Mouse (Mus musculus) ovary, postnatal 36 days (tissue): ENCODE measurements at regions not wholly inside any gene's neighbourhood (a gene's known extent, or its start where the extent isn't known, plus 50 kb on each side); places are given as distances from the start of the nearest gene placed in this dataset.
"Not testable (repeated sequence)": the region's sequence is repeated elsewhere in the genome, so short reads cannot be mapped to it uniquely, and the experiment has no call there.

Source experiments
- DNase-seq: peaks from one replicate; pipeline ENCODE4 v3.0.0; 2022; ENCODE audit warnings: low spot score, mixed read lengths

GRCm38 (mm10) chr3:22285904-22286303 lies 209.5 kb downstream of the Tbl1xr1 start:
- DNase-seq, result no peak

DNA sequence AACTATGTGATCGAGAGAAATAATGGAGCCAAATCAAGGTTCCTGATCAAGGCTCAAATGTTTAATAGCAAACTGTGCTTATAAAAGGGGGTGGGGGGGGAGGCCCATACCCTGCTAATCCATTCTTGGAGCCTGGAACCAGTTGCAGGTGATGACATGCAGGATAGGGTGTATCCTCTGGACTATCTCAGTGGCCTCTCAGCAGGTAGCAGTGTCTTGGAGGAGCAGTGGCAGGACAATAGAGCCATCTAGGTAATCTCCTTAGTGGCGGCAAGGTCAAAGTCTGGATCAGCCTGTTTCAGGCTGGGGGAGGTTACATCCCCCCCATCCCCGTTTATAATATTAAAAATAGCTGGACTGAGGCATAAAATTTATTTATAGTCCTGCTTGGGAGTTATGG lies 217.0 kb downstream of the Tbl1xr1 start:
- no peak for DNase-seq

DNA sequence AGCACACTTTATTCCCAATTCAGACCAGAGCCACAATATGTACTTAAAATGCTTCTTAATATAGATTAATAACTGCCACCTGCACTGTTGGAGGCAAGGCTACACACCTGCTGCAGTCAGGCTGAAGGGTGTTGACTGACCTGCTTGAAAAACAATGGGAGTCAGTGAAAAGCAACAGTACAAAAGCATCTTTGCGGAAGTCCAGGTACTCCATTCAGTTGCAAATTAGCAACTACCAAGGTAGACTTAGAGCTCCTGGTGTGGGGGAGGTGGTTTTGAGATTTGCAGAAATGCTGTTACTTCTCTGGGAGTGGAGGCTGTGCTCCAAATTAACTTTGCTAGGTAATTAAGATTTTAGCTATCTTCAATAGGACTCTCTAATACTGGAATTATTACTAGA lies 217.6 kb downstream of the Tbl1xr1 start:
- DNase-seq, result not testable (repeated sequence)

DNA sequence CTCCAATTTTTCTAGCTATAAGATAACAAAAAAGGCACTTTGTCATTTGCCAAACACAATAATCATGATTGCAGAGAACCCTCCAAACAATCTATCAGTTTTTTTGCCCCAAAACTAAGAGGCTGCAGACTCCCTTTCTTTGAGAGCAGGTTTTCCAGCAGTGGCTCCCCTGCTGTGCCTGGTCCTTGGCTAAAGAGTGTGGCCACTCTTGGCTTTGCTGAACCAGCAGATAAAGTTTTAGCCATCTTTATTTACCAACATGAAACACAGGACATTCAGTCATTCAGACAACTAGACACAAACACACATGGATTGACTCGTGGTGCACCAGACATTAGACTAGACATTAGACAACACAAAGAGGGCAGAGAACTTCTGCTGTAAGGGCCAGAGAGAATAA lies 220.5 kb downstream of the Tbl1xr1 start:
- not testable (repeated sequence) for DNase-seq

DNA sequence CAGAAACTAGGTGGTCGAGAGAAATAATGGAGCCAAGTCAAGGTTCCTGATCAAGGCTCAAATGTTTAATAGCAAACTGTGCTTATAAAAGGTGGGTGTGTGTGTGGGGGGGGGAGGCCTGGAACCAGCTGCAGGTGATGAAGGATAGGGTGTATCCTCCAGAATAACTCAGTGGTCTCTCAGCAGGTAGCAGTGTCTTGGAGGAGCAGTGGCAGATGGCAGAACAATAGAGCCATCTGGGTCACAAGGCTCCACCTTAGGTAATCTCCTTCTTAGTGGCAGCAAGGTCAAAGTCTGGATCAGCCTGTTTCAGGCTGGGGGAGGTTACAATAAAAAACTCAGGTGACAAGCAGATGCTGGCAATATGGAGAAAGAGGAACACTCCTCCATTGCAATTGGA lies 221.4 kb downstream of the Tbl1xr1 start:
- not testable (repeated sequence) for DNase-seq

- no peak for DNase-seq
Measured at GRCm38 (mm10) chr3:22300553-22300952, 224.1 kb downstream of the Tbl1xr1 start.

GRCm38 (mm10) chr3:22301991-22302517 lies 225.6 kb downstream of the Tbl1xr1 start:
- no peak for DNase-seq

- no peak for DNase-seq
Measured at GRCm38 (mm10) chr3:22304145-22304544, 227.7 kb downstream of the Tbl1xr1 start.

- DNase-seq, result no peak
Measured at GRCm38 (mm10) chr3:22306624-22307023, 230.2 kb downstream of the Tbl1xr1 start.

- peak; percentile 48 for DNase-seq
Measured at GRCm38 (mm10) chr3:22308962-22309361, 232.5 kb downstream of the Tbl1xr1 start.

GRCm38 (mm10) chr3:22316466-22317185 lies 240.2 kb downstream of the Tbl1xr1 start:
- no peak for DNase-seq

DNA sequence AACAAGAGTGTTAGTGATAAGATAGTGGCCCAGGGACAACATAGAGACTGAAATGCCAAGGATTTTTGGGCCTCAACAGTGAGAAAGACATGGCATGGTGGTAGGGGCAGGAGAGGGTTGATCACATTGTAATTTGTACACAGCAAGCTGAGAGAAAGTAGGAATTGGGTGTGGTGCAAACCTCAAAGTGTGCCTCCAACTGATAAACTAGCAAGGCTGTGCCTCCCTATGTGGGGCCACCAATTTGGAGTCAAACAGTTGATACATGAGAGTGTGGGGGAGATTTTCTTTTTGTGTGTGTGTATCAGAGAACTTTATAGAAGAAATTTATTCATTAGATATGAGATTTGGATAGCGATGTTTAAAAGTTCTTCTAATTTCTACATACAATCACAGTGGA lies 244.0 kb downstream of the Tbl1xr1 start:
- not testable (repeated sequence) for DNase-seq

DNA sequence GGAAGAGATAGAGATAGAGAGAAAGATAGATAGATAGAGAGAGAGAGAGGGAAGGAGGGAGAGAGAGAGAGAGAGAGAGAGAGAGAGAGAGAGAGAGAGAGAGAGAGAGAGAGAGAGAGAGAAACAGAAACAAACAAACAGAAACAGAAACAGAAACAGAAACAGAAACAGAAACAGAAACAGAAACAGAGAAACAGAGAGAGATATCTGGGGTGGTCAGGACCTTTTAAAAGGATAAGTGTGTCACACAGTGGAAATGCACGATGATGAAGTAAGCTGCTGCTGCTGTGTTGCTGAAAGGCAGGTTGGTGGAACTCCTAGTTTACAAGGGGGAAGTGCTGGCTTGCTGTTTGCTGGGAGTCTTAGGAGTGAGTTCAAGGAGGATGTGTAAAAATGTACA lies 254.8 kb downstream of the Tbl1xr1 start:
- DNase-seq, result no peak
